Mouse (Mus musculus) left cerebral cortex, adult 2 months (tissue): ENCODE data around the gene Mthfd1. TPM values are rescaled to one million over a fixed set of nuclear protein-coding genes. Genes with fewer than 3 reads are reported as not detected.

Experiments
- DNase-seq, 2 experiments: peaks; one replicate each; pipeline ENCODE4 v3.0.0; 2021 to 2022; ENCODE audit warnings: low spot score in 2 of 2, mixed read lengths in 1 of 2; ENCODE audit errors: extremely low spot score in 1 of 2
- H3K27ac ChIP-seq: fragments of 200-600 bp; 2 replicates; pipeline ENCODE4 v1.8.1; 2022
- H3K4me3 ChIP-seq: fragments of 200-600 bp; 2 replicates; pipeline ENCODE4 v1.8.1; 2022
- CTCF ChIP-seq: fragments of 200-600 bp; IDR thresholded peaks from 2 replicates; pipeline ENCODE4 v1.8.1; 2022; ENCODE audit warnings: antibody characterized with exemption, mild to moderate bottlenecking, moderate library complexity
- intact Hi-C: fragments of 180-260 bp; cut with DNase I; formaldehyde crosslinking; loops from one replicate; pipeline ENCODE4 v1.15.1; 2025
- total RNA-seq, 2 experiments: library from RNA; stranded (reverse); gene quantifications; 2 replicates each; pipeline ENCODE4 v1.2.3; 2021

Mthfd1 gene
- total RNA-seq, 2 experiments from 2014 or later = 40.0 to 40.3 TPM

DNA sequence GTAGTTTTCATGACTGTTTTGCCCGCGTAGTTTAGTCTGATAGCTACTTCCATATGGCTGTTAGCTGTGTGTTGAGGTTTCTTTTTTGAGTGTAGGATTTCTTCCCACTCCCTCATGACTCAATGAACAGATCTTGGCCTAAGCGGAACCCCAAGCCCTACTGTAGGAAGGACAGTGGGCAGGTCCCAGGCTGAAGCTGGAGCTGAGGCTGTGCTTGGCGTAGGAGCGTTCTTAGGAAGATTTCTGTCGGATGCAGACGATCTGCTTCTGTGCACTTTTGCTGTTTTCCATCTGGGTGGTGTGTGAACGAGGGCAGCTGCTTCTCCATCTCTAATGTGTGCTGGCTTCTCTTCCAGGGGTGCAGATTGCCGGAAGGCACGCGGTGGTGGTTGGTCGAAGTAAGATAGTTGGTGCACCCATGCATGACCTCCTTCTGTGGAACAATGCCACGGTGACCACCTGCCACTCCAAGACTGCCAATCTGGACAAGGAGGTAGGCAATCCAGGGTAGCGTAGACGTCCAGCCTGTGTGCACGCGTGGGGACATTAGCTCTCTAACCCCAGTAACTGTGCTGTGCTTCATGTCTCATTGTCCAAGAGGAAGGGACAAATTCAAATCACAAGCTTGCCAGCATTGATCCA, 27.6 kb downstream of the Mthfd1 start:
- Histone ChIP-seq H3K27ac (peak overlapping the region; percentile 12; the same call in 1 of the 2 replicates), H3K4me3 (no peak overlapping the region)
- intact Hi-C loops = loop anchor here (5.0 kb wide), 1 partner anchor 45 kb away; no protein-coding TSS in a partner anchor
- no peak for TF ChIP-seq CTCF
- no peak for DNase-seq

- intact Hi-C loops = no loop called here
- Histone ChIP-seq H3K4me3 (no peak overlapping the region), H3K27ac (no peak overlapping the region)
- TF ChIP-seq CTCF = no peak
- DNase-seq = no peak
Measured at GRCm38 (mm10) chr12:76285418-76285817, 30.3 kb downstream of the Mthfd1 start.

- DNase-seq = no peak
- intact Hi-C loops = no loop called here
- no peak for TF ChIP-seq CTCF
- H3K4me3 ChIP-seq = no peak overlapping the region
- H3K27ac ChIP-seq = peak overlapping the region; percentile 74
Measured at GRCm38 (mm10) chr12:76287986-76288385, 32.9 kb downstream of the Mthfd1 start.

- no peak overlapping the region for H3K4me3 ChIP-seq
- H3K27ac ChIP-seq = peak overlapping the region; percentile 74
- DNase-seq = no peak
- intact Hi-C loops = no loop called here
- no peak for TF ChIP-seq CTCF
Measured at GRCm38 (mm10) chr12:76288494-76288893, 33.4 kb downstream of the Mthfd1 start.

GRCm38 (mm10) chr12:76289428-76289827, 34.3 kb downstream of the Mthfd1 start:
- no peak for TF ChIP-seq CTCF
- Histone ChIP-seq H3K27ac (no peak overlapping the region), H3K4me3 (no peak overlapping the region)
- DNase-seq = no peak
- intact Hi-C loops = no loop called here

DNA sequence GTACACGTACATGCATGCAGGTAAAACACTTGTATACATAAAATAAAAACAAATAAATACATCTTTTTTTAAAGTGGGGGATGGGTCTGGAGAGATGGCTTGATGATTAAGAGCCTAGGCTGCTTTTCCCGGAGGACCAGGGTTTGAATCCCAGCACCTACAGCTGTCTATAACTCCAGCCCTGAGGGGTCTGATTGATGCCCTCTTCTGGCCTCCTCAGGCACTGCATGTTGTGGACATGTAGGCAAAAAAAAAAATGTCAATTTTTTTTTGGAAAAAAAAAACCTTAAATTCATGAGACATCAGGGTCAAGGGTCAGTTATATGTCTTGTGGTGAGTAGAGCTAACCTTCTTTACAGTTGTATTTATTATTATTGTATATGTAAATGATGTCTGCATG, 35.2 kb downstream of the Mthfd1 start:
- TF ChIP-seq CTCF = peak; percentile 38
- no peak for DNase-seq
- Histone ChIP-seq H3K4me3 (no peak overlapping the region), H3K27ac (no peak overlapping the region)
- intact Hi-C loops = no loop called here

GRCm38 (mm10) chr12:76293192-76293591, 38.1 kb downstream of the Mthfd1 start:
- TF ChIP-seq CTCF = peak; percentile 78
- DNase-seq = peak; percentile 64 to 72
- Histone ChIP-seq H3K4me3 (no peak overlapping the region), H3K27ac (no peak overlapping the region)
- intact Hi-C loops = loop anchor here (2.0 kb wide), 1 partner anchor 48 kb away; no protein-coding TSS in a partner anchor

DNA sequence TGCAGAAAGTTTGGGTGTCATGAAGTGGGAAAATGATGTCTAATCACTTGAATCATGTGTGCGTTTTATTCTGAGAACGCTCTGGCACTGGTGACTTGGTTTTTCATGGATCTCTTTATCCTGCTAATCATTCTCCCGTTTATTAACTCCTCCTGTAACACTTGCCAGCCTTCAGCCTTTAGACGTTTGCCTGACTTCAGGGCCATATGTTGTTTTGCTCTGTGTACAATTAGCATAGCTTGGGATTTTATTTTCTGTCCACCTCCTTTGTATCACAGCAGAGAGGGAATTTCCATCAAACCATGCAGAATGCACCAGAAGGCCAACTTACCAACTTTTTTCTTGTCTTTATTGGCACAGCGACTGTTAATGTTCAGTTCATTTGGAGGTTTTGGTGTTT, 42.7 kb downstream of the Mthfd1 start:
- DNase-seq = no peak
- intact Hi-C loops = no loop called here
- no peak for TF ChIP-seq CTCF
- Histone ChIP-seq H3K4me3 (no peak overlapping the region), H3K27ac (no peak overlapping the region)

DNA sequence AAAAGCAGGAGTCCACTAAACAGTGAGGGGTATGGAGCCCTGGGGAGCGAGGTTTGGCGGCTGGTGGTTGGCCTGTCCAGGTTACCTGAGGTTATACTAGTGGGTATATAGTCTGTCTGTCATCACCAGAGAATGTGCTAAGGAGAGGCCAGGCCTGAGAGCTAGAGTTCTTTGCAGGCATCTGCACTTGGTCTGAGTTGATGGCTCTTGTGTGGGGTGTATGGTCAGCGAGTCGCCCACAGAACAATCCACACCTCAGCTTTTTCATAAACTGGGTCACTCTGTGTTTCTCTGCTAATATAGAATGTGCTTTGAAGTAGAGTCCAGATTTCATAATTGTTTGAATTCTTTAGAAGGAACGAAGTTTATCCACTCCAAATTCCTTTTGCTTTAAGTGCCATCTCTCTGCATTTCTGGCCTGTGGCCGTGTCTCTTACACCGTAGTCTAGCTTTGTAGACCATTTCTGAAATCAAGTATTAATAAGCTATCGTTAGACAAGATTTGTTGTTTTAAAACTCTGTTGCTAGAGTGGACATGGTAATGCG, 44.3 kb downstream of the Mthfd1 start:
- TF ChIP-seq CTCF = no peak
- intact Hi-C loops = no loop called here
- no peak overlapping the region for H3K4me3 ChIP-seq
- H3K27ac ChIP-seq = no peak overlapping the region; the same call in 1 of the 2 replicates
- no peak for DNase-seq

DNA sequence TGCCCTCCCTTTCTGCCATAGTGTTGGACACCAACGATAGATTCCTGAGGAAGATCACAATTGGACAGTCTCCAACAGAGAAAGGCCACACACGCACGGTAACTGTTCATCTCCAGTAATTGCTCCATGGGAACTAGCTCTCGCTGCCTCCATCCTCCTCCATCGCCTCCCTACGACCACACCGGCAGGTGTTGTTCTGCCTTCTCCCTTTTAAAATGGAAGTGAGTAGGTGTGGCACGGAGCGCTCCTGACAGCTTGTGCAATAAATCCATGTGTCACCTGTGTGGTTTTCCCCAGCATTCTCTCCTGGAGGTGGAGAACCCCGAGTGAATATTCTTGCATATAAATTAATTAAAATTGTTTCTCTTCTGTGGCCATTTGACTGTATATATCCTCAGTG, 45.3 kb downstream of the Mthfd1 start:
- no peak for DNase-seq
- 0 out of 2 replicates have a peak overlapping the region, but pooled peaks have one; percentile 1 for H3K27ac ChIP-seq
- no peak for TF ChIP-seq CTCF
- intact Hi-C loops = no loop called here
- no peak overlapping the region for H3K4me3 ChIP-seq

DNA sequence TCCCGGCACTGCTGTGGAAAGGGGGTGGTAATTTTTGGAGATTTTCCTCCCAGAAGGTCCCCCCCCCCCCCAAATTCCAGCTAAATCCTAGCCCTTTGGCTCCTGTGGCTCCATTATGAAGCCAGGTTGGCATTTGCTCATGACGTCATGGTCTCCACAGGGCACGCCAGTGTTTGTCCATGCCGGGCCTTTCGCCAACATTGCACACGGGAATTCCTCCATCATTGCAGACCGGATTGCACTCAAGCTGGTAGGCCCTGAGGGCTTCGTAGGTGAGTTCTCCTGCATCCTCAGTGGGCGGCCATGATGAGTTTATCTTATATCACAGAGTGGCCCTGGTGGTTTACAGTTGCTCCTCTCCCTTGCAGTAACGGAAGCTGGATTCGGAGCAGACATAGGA, 48.4 kb downstream of the Mthfd1 start:
- Histone ChIP-seq H3K27ac (peak overlapping the region; percentile 10), H3K4me3 (no peak overlapping the region)
- no peak for TF ChIP-seq CTCF
- no peak for DNase-seq
- intact Hi-C loops = no loop called here

GRCm38 (mm10) chr12:76304199-76304598, 49.1 kb downstream of the Mthfd1 start:
- no peak for TF ChIP-seq CTCF
- Histone ChIP-seq H3K4me3 (no peak overlapping the region), H3K27ac (peak overlapping the region; percentile 10)
- DNase-seq = no peak
- intact Hi-C loops = no loop called here

DNA sequence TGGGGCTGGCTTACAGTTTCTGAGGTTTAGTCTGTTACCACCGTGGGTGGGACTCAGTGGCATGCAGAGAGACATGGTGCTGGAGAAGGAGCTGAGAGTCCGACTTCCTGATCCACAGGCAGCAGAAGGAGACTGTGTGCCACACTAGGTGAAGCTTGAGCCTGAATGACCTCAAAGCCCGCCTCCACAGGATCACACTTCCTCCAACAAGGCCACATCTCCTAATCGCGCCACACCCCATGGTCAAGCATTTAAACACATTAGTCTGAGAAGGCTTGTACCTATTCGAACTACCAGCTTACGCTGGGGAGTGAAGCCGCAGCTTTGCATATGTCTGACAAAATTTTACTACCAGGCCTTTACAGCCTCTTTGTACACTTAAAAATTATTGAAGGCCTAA, 50.0 kb downstream of the Mthfd1 start:
- Histone ChIP-seq H3K27ac (no peak overlapping the region), H3K4me3 (no peak overlapping the region)
- DNase-seq = no peak
- TF ChIP-seq CTCF = no peak
- intact Hi-C loops = no loop called here
